Mouse (Mus musculus) right cerebral cortex, postnatal 4 days (tissue): ENCODE measurements at regions not wholly inside any gene's neighbourhood (a gene's known extent, or its start where the extent isn't known, plus 50 kb on each side); places are given as distances from the start of the nearest gene placed in this dataset.

Source experiments
- DNase-seq: peaks from one replicate; pipeline ENCODE4 v3.0.0-alpha.2; 2022

- no peak for DNase-seq
Measured at GRCm38 (mm10) chr7:129987119-129987665, 395.5 kb downstream of the Wdr11 start.

DNA sequence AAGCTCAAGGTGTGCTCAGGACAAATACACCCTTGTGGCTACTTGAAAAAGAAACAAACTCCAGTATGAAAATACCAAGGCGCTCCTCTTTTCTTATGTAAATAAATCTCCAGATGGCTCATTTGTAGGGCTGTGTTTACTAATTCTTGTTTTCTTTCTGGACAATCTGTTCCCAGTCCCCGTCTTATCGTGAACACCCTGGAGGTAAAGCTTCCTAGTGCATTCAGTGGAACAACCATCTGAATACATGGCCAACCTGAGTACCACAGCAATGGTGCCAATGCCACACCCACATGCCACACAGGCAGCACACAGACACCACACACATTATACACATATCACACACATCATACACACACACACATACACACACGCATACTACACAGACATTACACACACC lies 396.1 kb downstream of the Wdr11 start:
- no peak for DNase-seq

DNA sequence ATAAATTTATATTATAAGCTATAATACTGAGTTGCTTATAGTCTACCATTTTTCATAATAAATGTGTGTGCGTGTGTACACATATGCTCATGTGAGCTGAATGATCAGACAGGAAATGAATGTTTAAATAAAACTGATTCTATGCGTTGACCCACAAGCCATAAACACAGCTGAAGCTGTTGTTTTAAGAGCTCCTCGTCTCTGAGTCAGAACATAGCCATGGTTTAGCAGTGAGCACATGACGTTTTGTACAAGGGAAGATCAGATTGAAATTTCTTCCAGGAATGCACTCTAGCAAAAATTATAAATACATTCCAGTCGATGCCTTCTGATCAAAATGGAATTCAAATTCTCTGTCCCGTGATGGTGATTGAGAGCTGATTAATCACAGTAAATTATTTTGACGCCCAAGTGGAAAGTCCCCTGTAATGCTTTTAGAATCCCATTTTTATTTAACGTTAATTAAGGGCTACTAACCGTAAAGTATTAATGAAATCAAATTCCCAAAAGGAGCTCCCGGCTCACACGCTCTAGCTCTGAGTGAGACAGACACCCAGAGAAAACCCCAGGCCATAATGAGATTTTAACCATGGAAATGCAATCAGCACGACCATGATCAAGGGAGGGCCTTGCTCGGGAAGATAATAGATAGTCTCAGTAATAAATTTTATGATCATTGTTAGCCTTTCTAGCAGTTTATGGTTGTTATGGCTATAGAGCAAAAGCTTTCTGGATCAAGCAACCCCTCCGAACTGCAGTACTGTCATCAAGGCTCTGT lies 402.0 kb downstream of the Wdr11 start:
- no peak for DNase-seq

GRCm38 (mm10) chr7:129995529-129995928 lies 403.9 kb downstream of the Wdr11 start:
- no peak for DNase-seq

DNA sequence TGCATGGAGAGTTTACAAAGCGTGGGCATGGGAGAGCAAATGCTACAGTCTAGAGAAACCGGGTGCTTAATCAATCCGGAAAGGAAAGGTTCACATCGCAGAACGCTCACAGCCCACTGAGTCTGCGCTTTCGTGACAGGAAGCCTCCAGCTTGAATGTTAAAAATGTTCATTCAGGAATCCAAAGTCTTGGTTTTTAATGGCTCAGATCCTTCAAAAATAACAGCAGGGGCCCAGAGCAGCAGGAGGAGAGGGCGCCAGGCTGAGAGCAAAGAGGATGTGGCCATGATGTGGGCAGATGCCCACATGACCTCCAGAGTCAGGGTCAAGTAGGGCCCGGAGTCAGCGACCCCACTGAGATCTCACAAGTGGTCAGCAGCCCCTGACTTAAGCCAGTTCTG lies 409.4 kb downstream of the Wdr11 start:
- DNase-seq, result peak; percentile 14

GRCm38 (mm10) chr7:130002002-130002401 lies 410.3 kb downstream of the Wdr11 start:
- no peak for DNase-seq

DNA sequence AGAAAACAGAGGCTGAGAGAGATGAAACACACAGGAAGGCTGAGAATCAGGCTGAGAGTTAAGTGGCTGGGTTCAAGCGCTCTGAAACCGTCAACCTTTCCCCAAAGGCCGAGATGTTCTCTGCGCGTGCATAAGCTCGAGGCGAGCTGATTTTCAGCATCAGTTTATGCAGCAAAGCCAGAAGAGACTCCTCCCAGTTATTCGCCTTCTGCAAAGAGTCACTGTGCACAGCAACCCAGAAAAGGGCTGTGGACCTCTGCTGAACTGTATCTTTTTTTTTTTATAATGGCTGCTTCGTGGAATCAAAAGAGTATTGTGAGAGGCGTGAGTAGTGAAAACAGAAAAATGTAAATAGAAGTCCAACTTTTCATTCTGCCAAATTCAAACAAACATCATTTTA lies 413.7 kb downstream of the Wdr11 start:
- no peak for DNase-seq

GRCm38 (mm10) chr7:130007993-130008583 lies 416.4 kb downstream of the Wdr11 start:
- no peak for DNase-seq

DNA sequence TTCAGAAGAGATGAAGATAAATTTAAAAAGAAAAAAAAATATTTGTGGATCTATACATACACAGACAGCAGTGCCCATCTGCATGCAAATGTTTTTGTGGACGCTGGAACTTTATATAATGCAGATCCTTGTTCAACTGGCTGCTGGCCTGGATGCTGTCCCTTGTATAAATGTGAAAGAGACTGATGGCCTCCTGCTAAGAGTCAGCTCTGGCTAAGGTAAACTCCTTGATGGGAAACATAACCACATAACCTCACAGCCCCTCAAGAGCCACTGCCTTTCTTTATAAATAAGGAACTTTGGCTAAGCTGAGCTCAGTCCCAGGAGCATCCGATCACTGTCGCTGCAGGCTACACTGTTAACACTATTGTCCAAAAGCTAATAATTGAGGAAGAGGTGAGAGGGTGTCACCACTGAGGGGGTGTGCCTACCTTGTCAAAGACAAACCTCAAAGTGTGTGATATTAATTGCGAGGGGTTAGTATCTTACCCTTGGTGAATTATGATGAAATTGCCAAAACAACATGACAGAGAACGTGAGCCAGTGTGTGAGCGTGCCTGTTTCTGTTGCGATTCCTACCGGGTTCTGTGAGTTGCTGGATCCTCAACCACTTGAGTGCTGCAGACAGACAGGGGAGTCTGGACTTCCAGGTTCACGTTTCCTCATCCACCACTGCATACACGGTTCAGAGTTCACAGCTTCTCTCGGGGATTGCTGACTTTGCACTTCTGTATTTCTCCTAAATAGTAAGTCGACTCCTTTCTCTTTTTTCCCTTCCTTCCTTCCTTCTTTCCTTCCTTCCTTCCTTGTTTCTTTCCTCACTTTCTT lies 417.1 kb downstream of the Wdr11 start:
- DNase-seq, result no peak

GRCm38 (mm10) chr7:130012067-130012466 lies 420.4 kb downstream of the Wdr11 start:
- DNase-seq, result no peak

DNA sequence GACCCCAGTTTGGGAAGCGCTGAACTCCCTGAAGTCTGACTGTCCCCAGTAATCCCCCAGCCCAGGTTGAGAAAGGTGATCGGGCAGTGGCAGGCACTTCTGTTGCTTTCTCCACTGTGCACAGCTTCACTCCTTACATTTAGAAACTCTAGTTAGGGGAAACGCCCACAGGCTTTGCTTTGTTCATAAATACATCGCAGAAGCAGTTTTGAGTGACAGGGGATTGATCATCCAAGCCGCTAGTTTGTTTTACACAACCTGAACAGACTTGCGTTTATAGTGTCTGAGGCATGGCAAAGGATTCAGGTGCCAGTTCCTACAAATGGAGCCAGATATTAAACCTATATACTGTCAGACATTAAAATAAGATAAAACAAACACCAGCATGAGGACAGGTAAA lies 421.4 kb downstream of the Wdr11 start:
- DNase-seq, result no peak

DNA sequence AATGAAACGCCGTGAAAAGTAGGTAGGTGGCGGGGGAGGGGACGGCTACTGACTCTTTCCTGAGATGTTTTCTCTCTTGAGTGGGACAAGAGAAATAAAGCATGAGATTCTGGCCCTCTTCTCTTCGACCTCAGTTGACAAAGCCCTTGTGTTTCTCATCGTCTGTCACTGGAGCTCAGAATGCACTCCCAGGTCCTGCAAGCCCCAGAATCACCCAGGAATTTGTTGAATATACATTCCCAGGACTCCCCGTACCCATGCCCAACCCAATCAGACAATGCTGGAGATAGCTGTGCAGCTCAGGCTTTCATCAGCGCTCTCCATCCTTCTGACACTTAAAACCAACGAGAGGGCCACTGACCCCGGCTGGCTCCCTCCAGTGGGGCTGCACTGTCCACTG lies 422.9 kb downstream of the Wdr11 start:
- DNase-seq, result no peak

DNA sequence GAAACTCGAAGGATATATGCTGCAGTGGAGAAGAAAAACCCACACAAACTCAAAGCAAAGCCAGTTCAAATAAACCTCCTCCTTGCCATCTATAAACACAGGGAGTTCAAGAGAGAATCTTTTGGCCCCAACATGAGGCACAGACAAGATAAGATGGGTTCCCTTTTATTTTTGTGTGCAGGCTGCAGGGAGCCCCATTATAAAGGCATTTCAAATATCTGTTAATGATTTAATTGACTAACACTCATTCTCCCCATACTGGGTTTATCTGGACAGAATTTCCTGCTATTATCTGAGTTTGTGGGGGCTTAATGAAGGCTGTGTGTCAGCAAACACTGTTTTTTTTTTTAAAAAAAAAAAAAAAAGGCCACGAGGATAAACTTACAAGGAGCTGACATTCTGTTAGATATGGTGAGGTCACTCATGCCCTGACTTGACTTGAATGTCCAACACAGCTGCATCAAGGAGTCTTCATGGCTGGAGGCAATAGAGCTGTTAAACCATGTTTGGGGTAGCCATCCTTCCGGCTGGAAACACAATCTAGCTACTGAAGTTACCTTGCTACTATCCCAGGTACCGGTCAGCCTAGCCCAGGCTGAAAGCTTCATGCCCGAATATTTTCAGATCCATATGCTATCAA lies 423.8 kb downstream of the Wdr11 start:
- DNase-seq, result no peak

GRCm38 (mm10) chr7:130016015-130016874 lies 424.6 kb downstream of the Wdr11 start:
- no peak for DNase-seq

- DNase-seq, result no peak
Measured at GRCm38 (mm10) chr7:130018891-130019290, 427.2 kb downstream of the Wdr11 start.

DNA sequence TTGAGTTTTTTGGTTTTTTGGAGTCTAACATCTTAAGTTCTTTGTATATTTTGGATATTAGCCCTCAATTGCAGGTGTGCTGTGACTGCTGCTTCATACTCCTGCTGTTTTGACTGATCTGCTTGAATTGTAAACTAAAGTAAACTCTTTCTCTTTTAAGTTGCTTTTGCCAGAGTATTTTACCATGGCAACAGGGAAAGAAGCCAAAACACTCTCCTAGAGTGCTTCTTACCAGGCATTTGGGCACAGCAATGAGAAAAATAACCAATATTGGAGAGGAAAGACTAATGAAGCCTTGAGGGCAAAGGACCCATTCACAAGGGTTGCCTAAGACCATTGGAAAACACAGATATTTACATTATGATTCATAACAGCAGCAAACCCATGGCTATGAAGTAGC lies 437.3 kb downstream of the Wdr11 start:
- DNase-seq, result no peak

DNA sequence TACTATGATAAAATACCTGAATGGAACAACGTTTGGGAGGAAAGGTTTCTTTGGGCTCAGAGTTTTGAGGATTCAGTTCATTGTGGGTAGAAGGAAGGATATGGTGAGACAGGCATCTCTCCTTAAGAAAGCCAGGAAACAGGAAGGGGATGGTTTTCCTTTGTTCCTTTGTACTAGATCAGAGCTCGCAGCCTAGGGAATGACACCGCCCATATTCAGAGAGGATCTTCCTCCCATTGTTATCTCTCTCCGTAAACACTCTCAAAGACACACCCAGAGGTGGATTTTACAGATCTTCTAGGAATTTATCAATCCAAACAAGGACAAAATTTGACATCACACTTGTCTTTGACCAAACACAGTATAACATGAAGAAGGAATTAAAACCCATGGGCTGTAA lies 439.0 kb downstream of the Wdr11 start:
- DNase-seq, result no peak

DNA sequence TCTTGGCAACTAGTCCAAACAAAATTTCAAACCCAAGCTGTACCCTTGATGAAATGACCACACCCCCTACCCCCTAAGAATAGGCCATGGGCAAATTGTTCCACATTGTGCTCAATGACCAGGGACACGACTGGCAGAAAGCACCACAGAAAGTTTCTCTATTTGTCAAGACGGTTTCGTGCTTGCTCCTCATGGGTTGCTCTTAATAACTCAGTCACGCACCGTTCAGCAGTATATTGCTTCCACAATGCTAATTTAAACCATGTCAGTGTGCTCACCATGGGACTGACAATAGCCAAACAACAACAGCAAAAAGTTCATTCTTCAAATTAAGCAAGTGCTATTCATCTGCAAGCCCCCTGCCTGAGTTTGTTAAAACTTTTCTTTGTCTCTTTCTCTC lies 444.6 kb downstream of the Wdr11 start:
- DNase-seq, result no peak

DNA sequence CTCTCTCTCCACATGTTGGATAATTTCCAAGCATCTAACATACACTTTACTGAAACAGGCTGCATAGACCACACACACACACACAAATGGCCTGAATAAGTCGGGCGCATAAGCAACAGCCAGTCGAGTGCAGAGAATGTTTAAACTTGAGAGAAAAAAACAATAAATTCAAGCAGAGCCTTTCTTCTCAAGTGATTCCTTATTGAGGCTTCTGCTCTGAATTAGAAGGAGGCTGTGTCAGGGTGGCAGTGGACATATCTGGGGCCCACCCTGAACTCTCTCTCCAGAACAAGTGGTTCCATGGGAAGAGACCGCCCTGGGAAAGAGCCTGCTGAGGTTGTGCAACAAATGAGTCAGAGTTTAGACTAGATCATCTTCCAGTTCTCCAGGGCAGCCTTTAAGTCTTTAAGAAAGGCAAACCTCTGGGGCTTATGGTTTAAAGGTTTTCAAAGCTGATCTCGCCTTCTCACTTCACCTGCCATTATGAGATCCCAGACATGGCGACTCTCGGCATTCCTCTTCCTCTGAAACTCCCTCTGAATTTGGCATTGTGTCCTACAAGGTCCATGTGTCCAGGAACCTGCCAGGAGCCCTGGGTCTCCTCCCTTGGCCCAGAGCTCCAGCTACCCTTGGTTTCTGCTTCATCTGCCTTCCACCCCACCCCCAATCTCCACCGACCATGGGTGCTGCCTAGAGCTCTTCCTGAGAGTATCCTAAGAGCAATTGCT lies 445.3 kb downstream of the Wdr11 start:
- no peak for DNase-seq

GRCm38 (mm10) chr7:130037573-130037925 lies 445.9 kb downstream of the Wdr11 start:
- no peak for DNase-seq

DNA sequence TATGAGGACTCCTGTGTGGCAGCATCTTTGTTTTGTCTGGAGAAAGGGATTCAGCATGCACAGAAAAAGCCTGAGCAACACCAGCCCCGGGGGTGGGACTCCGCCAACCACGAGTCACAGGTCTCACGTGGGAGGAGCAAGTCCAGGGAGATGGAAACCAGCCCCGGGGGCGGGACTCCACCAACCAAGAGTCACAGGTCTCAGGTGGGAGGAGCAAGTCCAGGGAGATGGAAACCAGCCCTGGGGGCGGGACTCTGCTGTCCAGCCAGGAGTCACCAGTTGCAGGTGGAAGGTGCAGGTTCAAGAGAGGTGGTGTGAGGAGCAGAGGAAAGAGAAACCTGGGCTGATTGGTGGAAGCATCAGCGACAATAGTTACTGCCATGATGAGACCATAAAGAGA lies 448.9 kb downstream of the Wdr11 start:
- no peak for DNase-seq
